Mouse (Mus musculus) stomach, embryonic 16.5 days (tissue): Measurements from ENCODE around the gene Sar1b. TPM values are rescaled to one million over a fixed set of nuclear protein-coding genes. Genes with fewer than 3 reads are reported as not detected.

Experiments used
- ATAC-seq: fragments of 200-750 bp; cut with Nextera tagmentation; 2 replicates; pipeline ENCODE4 v1.8.0; 2017; ENCODE audit warnings: moderate number of reproducible peaks, moderate TSS enrichment; ENCODE audit not compliant: insufficient read depth, low FRiP score
- H3K27ac ChIP-seq: fragments of 300-500 bp; sonication (generic); 2 replicates; pipeline ENCODE4 v1.5.1; 2014; ENCODE audit warnings: low read length
- H3K27me3 ChIP-seq: fragments of 300-500 bp; sonication (generic); 2 replicates; pipeline ENCODE4 v1.6.1; 2014; ENCODE audit warnings: low read length, control low read depth, mixed read lengths; ENCODE audit not compliant: control insufficient read depth, insufficient read depth
- H3K36me3 ChIP-seq: fragments of 300-500 bp; sonication (generic); 2 replicates; pipeline ENCODE4 v1.6.1; 2014; ENCODE audit warnings: low read length; ENCODE audit not compliant: control insufficient read depth, insufficient read depth
- H3K4me1 ChIP-seq: fragments of 300-500 bp; sonication (generic); 2 replicates; pipeline ENCODE4 v1.6.1; 2014; ENCODE audit warnings: low read length, control low read depth, mixed read lengths; ENCODE audit not compliant: control insufficient read depth, insufficient read depth
- H3K4me2 ChIP-seq: fragments of 300-500 bp; sonication (generic); 2 replicates; pipeline ENCODE4 v1.6.1; 2014; ENCODE audit warnings: low read depth, low read length, mixed read lengths
- H3K4me3 ChIP-seq: fragments of 300-500 bp; sonication (generic); replicated peaks from 2 replicates; pipeline ENCODE4 v1.5.1; 2014; ENCODE audit warnings: mild to moderate bottlenecking, low read length
- H3K9ac ChIP-seq: fragments of 300-500 bp; sonication (generic); 2 replicates; pipeline ENCODE4 v1.6.1; 2014; ENCODE audit warnings: low read length
- H3K9me3 ChIP-seq: fragments of 300-500 bp; sonication (generic); replicated peaks from 2 replicates; pipeline ENCODE4 v1.6.1; 2016; ENCODE audit warnings: low read length, control low read depth; ENCODE audit not compliant: control insufficient read depth
- WGBS: fragments of 180-500 bp; shearing (Covaris S2); extraction: QIAGEN DNeasy Blood & Tissue Kit; methylation state at CpG from one replicate; pipeline ENCODE4 v1.1.7; 2014; 5-methylcytosine and 5-hydroxymethylcytosine counted together
- polyA plus RNA-seq: library from polyadenylated mRNA; unstranded; fragments of >200 nt; fragmentation: Nextera tagmentation; extraction: Ambion mirVana; gene quantifications from 2 replicates; pipeline ENCODE4 v1.2.1, GENCODE M21; 2015

Sar1b gene
- polyA plus RNA-seq, 1 experiment from 2014 or later, result 125 TPM

- no peak overlapping the region for H3K4me3 ChIP-seq
- no peak overlapping the region for H3K27ac ChIP-seq
- no peaks in the 10 kb centered on the region for H3K4me1 ChIP-seq
- no peaks in the 10 kb centered on the region for H3K9me3 ChIP-seq
- H3K27me3 ChIP-seq, result no peaks in the 10 kb centered on the region
- H3K9ac ChIP-seq, result no peak overlapping the region
- ATAC-seq, result no peak
- H3K4me2 ChIP-seq, result no peak overlapping the region
- peaks cover 18% of the 10 kb centered on the region; the same call in 1 of the 2 replicates for H3K36me3 ChIP-seq
- 94% methylated on average over 7 of the region's 7 CpGs for WGBS
Measured at GRCm38 (mm10) chr11:51790662-51791061, 27.2 kb downstream of the Sar1b start.

GRCm38 (mm10) chr11:51796272-51796671 is 32.8 kb downstream of the Sar1b start:
- Histone ChIP-seq H3K36me3 (0 out of 2 replicates have a peak, but pooled peaks cover 7% of the 10 kb centered on the region), H3K9ac (no peak overlapping the region), H3K4me3 (no peak overlapping the region), H3K4me1 (no peaks in the 10 kb centered on the region), H3K9me3 (no peaks in the 10 kb centered on the region), H3K27ac (no peak overlapping the region), H3K27me3 (no peaks in the 10 kb centered on the region), H3K4me2 (no peak overlapping the region)
- ATAC-seq, result peak; percentile 29; the same call in 1 of the 2 replicates
- 63% methylated on average over 4 of the region's 4 CpGs for WGBS

GRCm38 (mm10) chr11:51800634-51801325 is 37.3 kb downstream of the Sar1b start:
- Histone ChIP-seq H3K4me3 (no peak overlapping the region), H3K27me3 (no peaks in the 10 kb centered on the region), H3K4me1 (no peaks in the 10 kb centered on the region), H3K9ac (no peak overlapping the region), H3K36me3 (no peaks in the 10 kb centered on the region), H3K27ac (no peak overlapping the region), H3K4me2 (no peak overlapping the region), H3K9me3 (no peaks in the 10 kb centered on the region)
- WGBS, result 27% methylated on average over 7 of the region's 8 CpGs
- no peak for ATAC-seq

GRCm38 (mm10) chr11:51805221-51805981 is 41.9 kb downstream of the Sar1b start:
- Histone ChIP-seq H3K36me3 (no peaks in the 10 kb centered on the region), H3K4me2 (peak overlapping the region; percentile 78), H3K4me3 (peak overlapping the region; percentile 58), H3K9ac (peak overlapping the region; percentile 73), H3K4me1 (no peaks in the 10 kb centered on the region), H3K9me3 (no peaks in the 10 kb centered on the region), H3K27me3 (no peaks in the 10 kb centered on the region), H3K27ac (peak overlapping the region; percentile 83)
- peak; percentile 81 for ATAC-seq
- 15% methylated on average over 17 of the region's 17 CpGs for WGBS

GRCm38 (mm10) chr11:51807108-51807879 is 43.8 kb downstream of the Sar1b start:
- H3K27me3 ChIP-seq, result no peaks in the 10 kb centered on the region
- H3K27ac ChIP-seq, result no peak overlapping the region
- 31% methylated on average over 13 of the region's 13 CpGs for WGBS

GRCm38 (mm10) chr11:51809632-51810224 is 46.2 kb downstream of the Sar1b start:
- Histone ChIP-seq H3K9ac (no peak overlapping the region), H3K4me1 (no peaks in the 10 kb centered on the region), H3K4me2 (no peak overlapping the region), H3K4me3 (no peak overlapping the region), H3K27me3 (no peaks in the 10 kb centered on the region), H3K36me3 (no peaks in the 10 kb centered on the region), H3K27ac (no peak overlapping the region), H3K9me3 (no peaks in the 10 kb centered on the region)
- no peak for ATAC-seq
- WGBS, result 56% methylated on average over 6 of the region's 6 CpGs

More at GRCm38 (mm10) chr11:51807108-51807879, 43.8 kb downstream of the Sar1b start:
- no peak overlapping the region for H3K4me3 ChIP-seq
- no peaks in the 10 kb centered on the region for H3K9me3 ChIP-seq
- no peak overlapping the region for H3K4me2 ChIP-seq
- ATAC-seq, result no peak
- no peak overlapping the region for H3K9ac ChIP-seq
- no peaks in the 10 kb centered on the region for H3K4me1 ChIP-seq
- H3K36me3 ChIP-seq, result no peaks in the 10 kb centered on the region

- Histone ChIP-seq H3K4me3 (no peak overlapping the region), H3K9me3 (no peaks in the 10 kb centered on the region), H3K36me3 (no peaks in the 10 kb centered on the region), H3K4me2 (no peak overlapping the region), H3K27me3 (no peaks in the 10 kb centered on the region), H3K4me1 (no peaks in the 10 kb centered on the region), H3K9ac (no peak overlapping the region), H3K27ac (no peak overlapping the region)
- ATAC-seq, result no peak
- 83% methylated on average over 4 of the region's 4 CpGs for WGBS
Measured at GRCm38 (mm10) chr11:51811230-51811629, 47.7 kb downstream of the Sar1b start.

- Histone ChIP-seq H3K4me3 (no peak overlapping the region), H3K27ac (no peak overlapping the region), H3K9ac (no peak overlapping the region), H3K4me1 (no peaks in the 10 kb centered on the region), H3K27me3 (no peaks in the 10 kb centered on the region), H3K36me3 (0 out of 2 replicates have a peak, but pooled peaks cover 4% of the 10 kb centered on the region), H3K4me2 (no peak overlapping the region), H3K9me3 (no peaks in the 10 kb centered on the region)
- ATAC-seq, result no peak
- 90% methylated on average over 8 of the region's 8 CpGs for whole genome bisulfite sequencing
Measured at GRCm38 (mm10) chr11:51812022-51812546, 48.6 kb downstream of the Sar1b start.
